Mouse (Mus musculus) forebrain, postnatal 0 days (tissue): ENCODE results near the gene Jazf1. TPM values are rescaled to one million over a fixed set of nuclear protein-coding genes. Genes with fewer than 3 reads are reported as not detected.

Experiments used
- ATAC-seq: fragments of 200-750 bp; cut with Nextera tagmentation; 2 replicates; pipeline ENCODE4 v1.8.0; 2017; ENCODE audit warnings: mild to moderate bottlenecking, moderate library complexity
- DNase-seq: peaks from one replicate; pipeline ENCODE4 v3.0.0-alpha.2; 2015
- H3K27ac ChIP-seq: fragments of 300-500 bp; sonication (generic); 2 replicates; pipeline ENCODE4 v1.5.1; 2014; ENCODE audit warnings: low read depth, mild to moderate bottlenecking, antibody characterized with exemption, low read length, moderate library complexity, mixed read lengths
- H3K27me3 ChIP-seq: fragments of 300-500 bp; sonication (generic); 2 replicates; pipeline ENCODE4 v1.6.1; 2014; ENCODE audit warnings: mild to moderate bottlenecking, low read length, mixed read lengths; ENCODE audit not compliant: insufficient read depth
- H3K36me3 ChIP-seq: fragments of 300-500 bp; sonication (generic); 2 replicates; pipeline ENCODE4 v1.6.1; 2014; ENCODE audit warnings: mild to moderate bottlenecking, moderate library complexity; ENCODE audit not compliant: insufficient read depth
- H3K4me1 ChIP-seq: fragments of 300-500 bp; sonication (generic); 2 replicates; pipeline ENCODE4 v1.6.1; 2014; ENCODE audit warnings: antibody characterized with exemption; ENCODE audit not compliant: insufficient read depth
- H3K4me2 ChIP-seq: fragments of 300-500 bp; sonication (generic); 2 replicates; pipeline ENCODE4 v1.6.1; 2014; ENCODE audit warnings: low read depth, mild to moderate bottlenecking, moderate library complexity
- H3K4me3 ChIP-seq: fragments of 300-500 bp; sonication (generic); 2 replicates; pipeline ENCODE4 v1.5.1; 2014; ENCODE audit warnings: low read depth, low read length, mixed read lengths
- H3K9ac ChIP-seq: fragments of 300-500 bp; sonication (generic); 2 replicates; pipeline ENCODE4 v1.6.1; 2014; ENCODE audit warnings: mild to moderate bottlenecking
- H3K9me3 ChIP-seq: fragments of 300-500 bp; sonication (generic); 2 replicates; pipeline ENCODE4 v1.6.1; 2016; ENCODE audit warnings: low read length
- CTCF ChIP-seq: sonication (generic); IDR thresholded peaks from 2 replicates; pipeline ENCODE4 v1.5.1; 2016; ENCODE audit warnings: antibody characterized with exemption, control low read depth, low read depth
- WGBS: fragments of 180-500 bp; shearing (Covaris S2); extraction: QIAGEN DNeasy Blood & Tissue Kit; methylation state at CpG from one replicate; pipeline ENCODE4 v1.1.7; 2014; 5-methylcytosine and 5-hydroxymethylcytosine counted together
- polyA plus RNA-seq: library from polyadenylated mRNA; unstranded; fragments of >200 nt; fragmentation: Nextera tagmentation; extraction: Ambion mirVana; gene quantifications from 2 replicates; pipeline ENCODE4 v1.2.1, GENCODE M21; 2015
- total RNA-seq: library from RNA; depleted of rRNA; stranded (reverse); fragments of >200 nt; gene quantifications from 2 replicates; pipeline ENCODE4 v1.2.3, GENCODE M21; 2014

Gene Jazf1
- total and polyA plus RNA-seq, 2 experiments from 2014 or later = 50.8 to 71.7 TPM

DNA sequence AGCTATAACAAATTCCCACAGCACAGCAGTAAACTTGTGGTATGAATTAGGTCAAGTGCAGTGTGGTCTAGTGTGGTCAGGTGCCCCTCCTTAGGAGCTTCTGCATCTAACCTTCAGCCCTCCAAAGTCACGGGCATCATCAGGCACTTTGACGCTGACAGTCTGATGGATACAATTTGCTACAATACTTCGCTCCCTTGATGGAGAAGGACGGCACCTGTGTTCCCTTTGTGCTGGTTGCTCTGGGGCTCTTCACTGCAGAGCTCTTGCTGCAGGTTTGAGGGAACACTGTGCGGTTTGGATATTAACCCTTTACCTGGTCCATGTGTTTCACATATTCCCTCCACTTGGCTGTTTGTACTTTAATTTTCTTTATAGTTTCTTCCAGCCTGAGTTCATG, 126.3 kb downstream of the Jazf1 start:
- no peak overlapping the region for H3K4me2 ChIP-seq
- DNase-seq (no peak), ATAC-seq (no peak)
- no peak overlapping the region for H3K4me3 ChIP-seq
- 70% methylated on average over 5 of the region's 5 CpGs for WGBS
- no peaks in the 10 kb centered on the region for H3K9me3 ChIP-seq
- H3K9ac ChIP-seq = no peak overlapping the region
- no peak overlapping the region for H3K27ac ChIP-seq
- no peaks in the 10 kb centered on the region for H3K4me1 ChIP-seq
- no peaks in the 10 kb centered on the region for H3K36me3 ChIP-seq
- no peak for TF ChIP-seq CTCF
- no peaks in the 10 kb centered on the region for H3K27me3 ChIP-seq

DNA sequence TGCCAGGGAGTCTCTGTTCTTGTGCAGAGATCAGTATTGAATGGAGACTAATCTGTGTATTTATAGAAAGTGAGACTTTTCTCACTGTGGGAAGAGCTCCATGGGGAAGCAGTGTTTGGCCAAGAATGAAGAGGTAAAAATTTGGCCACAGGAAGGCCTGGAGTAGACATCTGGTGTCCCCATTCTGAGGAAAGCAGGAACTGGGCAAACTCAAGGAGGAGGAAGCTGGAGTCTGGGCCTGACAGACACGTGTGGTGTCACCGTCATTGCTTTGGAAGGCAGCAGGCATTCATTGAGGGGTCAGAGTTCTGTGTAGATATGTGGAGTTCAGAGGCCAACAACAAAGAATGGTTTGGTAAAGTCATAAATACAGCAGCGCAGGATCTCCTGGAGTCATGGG, 130.5 kb downstream of the Jazf1 start:
- no peak for ATAC-seq
- Histone ChIP-seq H3K36me3 (no peaks in the 10 kb centered on the region), H3K9me3 (no peaks in the 10 kb centered on the region), H3K9ac (no peak overlapping the region), H3K27me3 (no peaks in the 10 kb centered on the region), H3K4me2 (no peak overlapping the region), H3K4me3 (no peak overlapping the region), H3K27ac (no peak overlapping the region), H3K4me1 (no peaks in the 10 kb centered on the region)
- DNase-seq = no peak
- no peak for TF ChIP-seq CTCF
- 63% methylated on average over 3 of the region's 3 CpGs for WGBS

DNA sequence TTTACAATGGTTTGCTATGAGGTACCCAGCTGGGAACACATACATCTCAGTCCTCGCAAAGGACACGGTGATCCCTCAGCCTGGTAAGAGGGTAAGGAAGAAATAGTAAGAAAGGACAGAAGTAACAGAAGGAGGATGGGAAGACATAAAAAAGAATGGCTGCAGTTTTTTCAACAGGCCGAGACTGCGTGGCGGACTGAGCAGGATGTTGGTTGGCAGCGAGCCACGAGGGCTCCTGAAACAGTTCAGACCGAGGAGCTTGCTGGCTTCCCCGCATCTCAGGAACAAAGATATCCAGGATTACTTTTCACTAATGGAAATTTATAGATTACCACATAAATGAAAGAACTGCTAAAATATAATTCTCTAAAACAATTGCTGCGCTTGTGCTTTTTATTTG, 131.4 kb downstream of the Jazf1 start:
- H3K4me3 ChIP-seq = no peak overlapping the region
- ATAC-seq (no peak), DNase-seq (peak; percentile 46)
- H3K27ac ChIP-seq = no peak overlapping the region
- no peaks in the 10 kb centered on the region for H3K27me3 ChIP-seq
- H3K9ac ChIP-seq = no peak overlapping the region
- WGBS = 31% methylated on average over 10 of the region's 10 CpGs
- H3K9me3 ChIP-seq = no peaks in the 10 kb centered on the region
- no peak for TF ChIP-seq CTCF
- no peaks in the 10 kb centered on the region for H3K36me3 ChIP-seq
- H3K4me1 ChIP-seq = no peaks in the 10 kb centered on the region
- H3K4me2 ChIP-seq = no peak overlapping the region

DNA sequence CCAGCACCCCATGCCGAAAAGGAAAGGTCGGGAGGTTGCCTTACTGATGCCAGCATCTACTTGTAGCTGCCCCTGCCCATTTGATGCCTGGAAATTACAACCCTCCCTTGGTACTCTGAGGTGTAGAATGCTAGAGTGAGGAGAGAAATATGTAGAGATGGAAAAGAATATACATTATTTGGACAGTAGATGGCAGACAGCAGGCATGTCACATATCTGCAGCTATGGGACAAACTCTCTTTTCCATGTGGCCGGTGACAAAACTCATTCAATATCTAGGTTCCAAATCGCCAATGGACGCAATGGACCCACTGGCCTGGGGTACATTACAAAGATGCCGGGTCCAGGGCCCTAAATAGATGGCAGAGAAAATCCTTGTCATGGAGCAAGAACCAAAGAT, 134.4 kb downstream of the Jazf1 start:
- Histone ChIP-seq H3K27me3 (no peaks in the 10 kb centered on the region), H3K9me3 (no peaks in the 10 kb centered on the region), H3K36me3 (no peaks in the 10 kb centered on the region), H3K9ac (no peak overlapping the region), H3K4me2 (no peak overlapping the region), H3K4me3 (no peak overlapping the region), H3K27ac (no peak overlapping the region), H3K4me1 (no peaks in the 10 kb centered on the region)
- peak; percentile 58 for TF ChIP-seq CTCF
- ATAC-seq (no peak; the same call in 1 of the 2 replicates), DNase-seq (no peak)
- 83% methylated on average over 6 of the region's 6 CpGs for WGBS

DNA sequence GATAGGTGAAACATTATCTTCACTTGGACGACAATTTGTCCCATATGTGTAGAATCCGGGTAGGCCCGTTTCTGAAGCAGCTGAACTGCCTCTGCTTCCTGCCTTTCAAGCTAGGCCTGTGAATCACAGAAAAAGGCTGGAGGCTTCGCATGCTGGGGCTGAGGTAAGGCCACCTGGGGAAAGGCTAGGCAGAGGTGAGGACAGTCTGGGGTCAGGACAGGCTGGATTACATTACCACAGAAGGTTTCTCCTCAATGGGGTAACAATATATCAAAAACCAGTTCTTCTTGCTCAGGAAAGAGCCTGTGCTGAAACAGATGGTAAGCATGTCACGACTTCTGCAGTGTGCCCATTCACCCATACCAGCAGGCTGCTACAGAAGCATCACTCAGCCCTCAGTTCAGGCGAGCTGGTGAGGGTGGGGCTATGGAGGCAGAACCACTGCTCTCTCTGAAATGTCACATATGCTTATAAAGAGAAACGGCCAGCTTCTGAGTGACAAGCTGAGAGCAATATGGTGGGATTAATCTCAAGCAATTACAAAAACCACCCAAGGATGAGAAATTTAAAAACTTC, 135.7 kb downstream of the Jazf1 start:
- no peak for DNase-seq
- Histone ChIP-seq H3K9me3 (no peaks in the 10 kb centered on the region), H3K4me3 (no peak overlapping the region), H3K4me1 (no peaks in the 10 kb centered on the region), H3K27me3 (no peaks in the 10 kb centered on the region), H3K36me3 (no peaks in the 10 kb centered on the region), H3K27ac (no peak overlapping the region), H3K9ac (no peak overlapping the region), H3K4me2 (no peak overlapping the region)
- no peak for TF ChIP-seq CTCF
- peak; percentile 81 for ATAC-seq
- 40% methylated on average over 7 of the region's 7 CpGs for WGBS

DNA sequence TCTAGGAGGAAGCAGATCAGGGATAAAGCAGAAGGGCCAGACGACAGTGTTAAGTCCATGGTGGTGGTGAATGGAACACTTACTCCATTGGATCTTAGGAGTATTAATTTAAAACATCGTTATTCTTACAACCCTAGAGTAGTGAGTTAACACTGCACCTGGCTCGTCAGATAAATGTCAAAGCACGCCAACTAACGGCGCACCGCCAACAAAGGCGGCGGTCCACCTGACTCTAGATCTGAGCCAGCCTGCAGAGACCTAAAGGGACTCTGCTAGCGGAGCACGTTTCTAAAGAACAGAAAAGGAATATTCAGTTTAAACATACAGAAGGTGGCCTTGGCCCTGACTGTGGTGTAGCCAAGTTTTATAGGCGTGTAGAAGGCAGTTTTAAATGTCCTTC, 139.1 kb downstream of the Jazf1 start:
- ATAC-seq = no peak
- TF ChIP-seq CTCF = no peak
- WGBS = 61% methylated on average over 12 of the region's 12 CpGs
- Histone ChIP-seq H3K27ac (no peak overlapping the region), H3K9me3 (no peaks in the 10 kb centered on the region), H3K9ac (no peak overlapping the region), H3K36me3 (no peaks in the 10 kb centered on the region), H3K27me3 (no peaks in the 10 kb centered on the region), H3K4me2 (no peak overlapping the region), H3K4me1 (no peaks in the 10 kb centered on the region), H3K4me3 (no peak overlapping the region)
- DNase-seq = no peak

DNA sequence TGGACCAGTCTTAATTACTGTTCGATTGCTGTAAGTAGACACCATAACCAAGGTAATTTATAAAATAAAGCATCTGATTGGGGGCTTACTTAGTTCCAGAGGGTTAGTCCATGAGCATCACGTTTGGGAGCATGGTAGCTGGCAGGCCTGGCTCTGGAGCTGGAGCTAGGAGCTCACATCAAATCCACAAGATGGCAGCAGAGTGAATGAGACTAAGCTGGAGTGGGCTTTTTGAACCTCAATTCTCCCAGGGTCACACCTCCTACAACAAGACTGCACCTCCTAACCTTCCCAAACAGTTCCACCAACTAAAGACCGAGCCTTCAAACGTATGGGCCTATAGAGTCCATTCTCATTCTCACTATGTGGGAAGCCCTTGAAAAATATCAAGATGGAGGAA, 141.5 kb downstream of the Jazf1 start:
- H3K9ac ChIP-seq = no peak overlapping the region
- no peaks in the 10 kb centered on the region for H3K27me3 ChIP-seq
- WGBS = 76% methylated on average over 4 of the region's 4 CpGs
- H3K4me3 ChIP-seq = no peak overlapping the region
- ATAC-seq (peak; percentile 27; the same call in 1 of the 2 replicates), DNase-seq (peak; percentile 33)
- no peaks in the 10 kb centered on the region for H3K4me1 ChIP-seq
- no peak overlapping the region for H3K27ac ChIP-seq
- peak; percentile 56 for TF ChIP-seq CTCF
- no peak overlapping the region for H3K4me2 ChIP-seq
- H3K9me3 ChIP-seq = no peaks in the 10 kb centered on the region
- H3K36me3 ChIP-seq = no peaks in the 10 kb centered on the region
